Mouse (Mus musculus) frontal cortex, postnatal 25 days (tissue): ENCODE measurements around the gene Hbq1b.
A peak's percentile ranks its signal among the peaks of the same experiment; 100 is the strongest.

Experiments used
- DNase-seq, 2 experiments: peaks; one replicate each; pipeline ENCODE4 v3.0.0; 2022; ENCODE audit warnings: low spot score in 2 of 2

The Hbq1b gene

DNA sequence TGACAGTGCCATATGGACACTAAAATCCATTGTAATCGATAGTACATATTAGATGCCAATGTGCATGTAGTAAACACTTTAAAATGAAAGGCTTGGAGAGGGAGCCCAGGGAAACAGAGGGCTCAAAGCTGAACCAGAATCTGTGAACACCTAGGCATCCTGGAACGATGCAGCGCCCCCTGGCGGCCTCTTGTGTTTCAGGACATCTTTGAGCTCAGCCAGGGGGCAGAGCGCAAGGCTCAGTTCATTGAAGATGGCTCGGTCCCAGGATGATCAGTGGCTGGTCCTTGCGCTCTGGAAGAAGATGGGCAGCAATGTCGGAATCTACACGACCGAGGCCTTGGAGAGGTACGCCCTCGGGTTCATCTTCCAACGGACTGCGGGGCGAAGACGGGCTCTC, 13.1 kb downstream of the Hbq1b start, which contains the start of gene Hbq1a:
Gene Hbq1a (plus strand): TSS at position 205 of the 400 bp plus-strand sequence.
- DNase-seq = peak; percentile 50 to 54

DNA sequence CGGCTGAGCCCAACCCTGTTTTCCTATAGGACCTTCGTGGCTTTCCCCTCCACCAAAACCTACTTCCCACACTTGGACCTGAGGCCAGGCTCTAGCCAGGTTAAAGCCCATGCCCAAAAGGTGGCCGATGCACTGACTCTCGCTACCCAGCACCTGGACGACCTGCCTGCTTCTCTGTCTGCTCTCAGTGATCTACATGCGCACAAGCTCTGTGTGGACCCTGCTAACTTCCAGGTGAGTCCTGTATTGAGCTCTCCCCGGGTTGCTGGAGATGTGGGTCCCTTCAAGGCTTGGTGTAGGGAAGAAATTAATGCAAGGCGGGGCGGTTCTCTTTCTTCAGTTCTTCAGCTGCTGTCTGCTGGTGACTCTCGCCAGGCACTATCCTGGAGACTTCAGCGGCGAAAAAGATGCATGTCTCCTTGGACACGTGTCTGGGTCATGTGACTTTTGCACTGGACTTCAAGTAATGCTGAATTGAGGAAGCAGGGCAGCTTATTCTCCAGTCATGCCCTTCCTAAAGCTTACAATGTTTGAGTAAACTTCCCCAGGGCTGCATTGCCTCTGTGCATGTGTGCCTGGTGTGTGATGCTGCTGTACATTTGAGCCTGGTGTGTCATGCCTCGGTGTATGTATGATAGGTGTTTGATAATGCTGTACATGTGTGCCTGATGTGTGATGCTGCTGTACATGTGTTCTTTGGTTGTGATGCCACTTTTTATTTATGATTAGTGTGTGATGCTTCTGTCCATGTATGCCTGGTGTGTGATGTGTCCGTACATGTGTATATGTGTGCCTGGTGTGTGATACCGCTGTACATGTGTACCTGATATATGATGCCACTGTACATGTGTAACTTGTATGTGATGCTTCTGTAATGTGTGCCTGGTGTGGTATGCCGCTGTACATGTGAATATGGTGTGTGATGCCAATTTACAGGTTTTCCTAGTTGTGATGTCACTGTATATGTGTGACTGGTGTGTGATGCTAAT, 13.8 kb downstream of the Hbq1b start:
- no peak for DNase-seq

DNA sequence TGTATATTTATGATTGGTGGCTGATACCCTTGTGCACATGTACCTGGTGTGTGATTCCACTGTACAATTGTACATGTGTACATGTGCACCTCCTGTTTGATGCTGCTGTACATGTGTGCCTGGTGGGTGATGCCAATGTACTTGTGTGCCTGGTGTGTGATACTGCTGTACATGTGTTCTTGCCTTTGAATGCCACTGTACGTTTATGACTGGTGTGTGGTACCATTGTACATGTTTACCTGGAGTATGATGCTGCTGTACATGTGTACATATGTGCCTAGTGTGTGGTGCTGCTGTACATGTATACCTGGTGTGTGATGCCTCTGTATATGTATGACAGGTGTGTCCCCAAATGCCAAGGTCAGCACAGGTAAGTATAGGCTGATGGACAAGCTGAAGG, 14.7 kb downstream of the Hbq1b start:
- DNase-seq = no peak

DNA sequence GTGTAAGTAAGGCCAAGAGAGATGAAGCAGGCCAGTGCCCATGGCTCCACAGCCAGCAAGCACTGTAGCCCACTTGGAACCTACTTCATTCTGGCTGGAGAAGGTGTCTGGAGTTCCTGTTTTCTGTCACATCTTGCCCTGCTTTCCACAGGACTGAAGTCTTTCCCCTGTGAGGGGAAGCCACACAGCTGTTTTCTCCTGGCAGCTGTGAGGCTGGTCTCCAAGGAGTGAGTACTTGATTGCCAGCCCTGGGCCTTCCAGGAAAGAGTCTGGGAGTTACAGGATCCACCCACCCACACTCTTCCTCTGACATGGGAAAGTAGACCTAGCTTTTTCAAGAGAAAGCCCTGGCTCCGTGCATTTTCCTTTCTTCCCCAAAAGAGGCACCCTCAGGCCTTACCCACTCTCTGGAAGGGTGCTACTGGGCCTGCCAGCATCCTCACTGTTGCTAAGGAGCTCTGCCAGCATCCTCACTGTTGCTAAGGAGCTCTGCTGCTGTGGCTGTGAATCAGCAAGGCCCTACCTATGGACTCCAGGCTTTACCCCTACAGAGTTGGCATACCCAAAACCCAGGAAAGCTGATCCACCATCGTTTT, 16.2 kb downstream of the Hbq1b start:
- DNase-seq = peak in 1 of 2 experiments; percentile 19

DNA sequence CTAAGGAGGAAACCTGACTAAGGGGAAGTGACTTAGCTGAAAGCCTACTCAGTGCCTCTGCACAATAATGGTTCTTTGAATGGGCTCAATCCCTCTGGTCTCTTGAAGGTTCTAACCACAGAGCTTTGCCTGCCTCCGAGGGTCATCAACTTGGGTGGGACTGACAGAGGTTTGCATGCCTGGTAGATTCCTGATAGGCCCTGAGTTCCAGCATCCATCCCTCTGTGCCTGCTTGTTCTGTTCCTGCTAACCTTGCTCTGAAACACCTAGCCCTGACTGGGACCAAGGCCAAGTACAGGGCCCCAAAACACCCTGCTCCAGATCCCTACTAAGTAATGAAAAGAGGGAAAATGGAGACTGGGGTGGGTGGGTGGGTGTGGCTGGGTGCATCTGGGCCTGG, 16.7 kb downstream of the Hbq1b start:
- DNase-seq = no peak

DNA sequence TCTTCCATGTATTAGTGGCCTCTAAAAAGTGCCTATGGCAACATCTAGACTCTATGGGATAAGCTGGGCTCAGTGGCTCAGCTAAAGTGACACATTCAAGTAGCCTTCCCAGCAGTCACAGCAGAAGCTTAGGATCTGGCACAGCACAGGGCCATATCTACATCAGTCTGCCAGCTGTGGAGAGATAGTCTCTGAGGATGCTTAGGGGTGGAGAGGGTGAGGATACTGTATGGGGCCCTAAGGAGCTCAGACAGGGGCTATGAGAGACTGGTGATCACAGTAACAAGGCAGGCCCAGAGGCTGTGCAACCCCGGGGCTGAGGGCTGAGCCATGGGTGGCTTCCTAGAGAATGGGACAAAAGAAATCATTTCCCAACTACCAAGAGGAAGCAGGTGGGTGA, 20.2 kb downstream of the Hbq1b start:
- no peak for DNase-seq

DNA sequence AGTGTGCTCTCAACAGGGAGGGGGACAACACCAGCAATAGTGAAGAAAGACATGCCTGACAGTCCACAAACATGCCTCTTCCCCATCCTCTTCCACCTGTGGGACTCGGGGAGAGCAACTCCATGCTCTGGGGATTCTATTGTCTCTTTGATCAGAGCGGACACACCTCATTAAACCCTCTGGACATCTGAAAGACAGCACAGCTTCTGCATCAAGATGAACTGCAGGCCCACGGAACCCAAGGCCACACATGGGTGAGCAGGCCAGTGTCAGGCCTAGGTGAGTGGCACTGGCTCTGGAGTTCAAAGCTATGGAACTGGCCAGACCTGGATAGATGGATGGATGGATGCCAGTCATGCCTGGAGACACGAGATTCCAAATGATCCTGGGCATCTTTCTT, 22.7 kb downstream of the Hbq1b start:
- no peak for DNase-seq

DNA sequence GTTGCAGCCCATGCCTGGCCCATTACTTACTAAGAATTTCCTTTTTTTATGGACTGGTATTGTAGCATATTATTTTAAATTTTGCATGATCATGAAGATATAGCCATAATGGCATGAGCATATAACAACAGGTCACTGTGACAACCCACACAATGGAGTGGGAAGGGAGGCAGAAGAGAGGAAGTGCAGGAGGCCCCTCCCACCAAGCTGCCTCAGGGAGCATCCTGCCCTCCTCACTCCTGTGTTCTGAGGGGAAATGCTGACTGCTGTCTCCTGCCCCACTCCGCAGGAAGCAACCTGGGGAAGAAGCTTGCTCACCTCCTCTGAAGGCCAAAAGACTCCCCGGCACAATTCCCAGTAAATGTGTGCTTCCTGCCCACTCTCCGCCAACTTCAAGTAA, 23.2 kb downstream of the Hbq1b start:
- no peak for DNase-seq

DNA sequence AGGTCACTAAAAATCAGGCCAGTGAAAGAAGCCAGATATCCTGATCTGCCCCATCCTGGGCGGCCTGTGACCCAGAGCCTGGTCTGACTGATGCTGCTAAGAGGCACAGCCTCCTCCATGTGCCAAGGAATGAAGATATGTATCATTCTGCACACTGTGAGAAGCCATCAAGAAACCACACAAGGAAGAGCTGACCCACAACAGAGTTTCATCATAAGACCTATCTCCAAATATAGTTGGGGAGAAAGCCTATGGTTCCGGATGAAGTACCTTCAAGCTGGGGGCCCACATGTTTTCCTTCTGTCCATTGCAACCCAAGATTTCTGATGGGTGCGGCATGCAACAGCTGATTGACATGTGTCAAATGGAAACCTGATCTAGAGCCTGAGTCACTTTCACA, 29.2 kb downstream of the Hbq1b start:
- no peak for DNase-seq

DNA sequence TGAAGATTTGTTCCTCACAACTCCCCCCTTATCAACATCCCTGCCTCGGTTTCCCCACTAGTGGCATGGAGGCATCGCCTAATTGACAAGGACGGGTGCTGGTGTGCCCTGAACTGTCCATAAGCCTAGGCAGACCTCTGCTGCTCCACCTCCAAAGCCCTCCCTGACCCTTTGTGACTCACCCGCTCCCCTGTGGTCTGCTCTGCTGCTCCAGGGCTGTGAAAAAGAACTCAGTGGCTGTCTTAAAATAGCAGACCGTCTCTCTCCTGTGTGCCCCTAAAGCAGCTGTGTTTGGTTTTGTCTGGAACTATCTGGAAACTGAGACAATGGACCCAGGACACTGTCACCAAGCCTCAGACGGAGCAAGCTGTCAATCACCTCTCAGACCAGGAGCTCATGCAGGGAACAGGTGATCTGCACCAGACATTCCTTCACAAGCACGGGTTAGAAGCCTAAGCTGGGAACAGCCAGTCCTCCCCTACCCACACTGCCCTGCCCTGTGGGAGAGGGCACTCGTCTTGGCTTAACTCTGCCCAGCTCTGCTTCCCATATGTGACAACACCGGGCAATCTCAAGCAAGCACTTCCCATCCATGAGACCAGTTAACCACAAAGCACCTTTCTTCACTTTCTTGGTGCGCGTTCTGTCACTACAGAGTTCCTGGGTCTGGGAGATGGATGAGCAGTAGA, 33.9 kb downstream of the Hbq1b start:
- no peak for DNase-seq

DNA sequence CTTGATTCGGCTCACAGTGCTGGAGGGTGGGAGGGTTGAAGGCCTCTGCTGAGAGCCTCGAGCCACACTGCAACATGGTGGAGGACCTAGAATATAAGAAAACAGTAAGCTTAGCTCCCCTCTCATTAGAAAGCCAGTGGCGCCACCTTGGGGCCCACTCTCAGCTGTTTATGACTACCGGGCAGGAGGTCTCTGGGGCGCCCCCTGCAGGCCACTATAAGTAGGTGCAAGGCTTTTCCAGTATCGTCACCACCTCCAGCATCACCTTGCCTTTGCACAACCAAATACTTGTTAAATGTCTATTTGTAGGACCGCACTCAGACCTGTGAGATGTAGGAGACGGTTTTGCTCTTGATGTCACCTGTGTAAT, 34.4 kb downstream of the Hbq1b start:
- peak; percentile 39 to 46 for DNase-seq

DNA sequence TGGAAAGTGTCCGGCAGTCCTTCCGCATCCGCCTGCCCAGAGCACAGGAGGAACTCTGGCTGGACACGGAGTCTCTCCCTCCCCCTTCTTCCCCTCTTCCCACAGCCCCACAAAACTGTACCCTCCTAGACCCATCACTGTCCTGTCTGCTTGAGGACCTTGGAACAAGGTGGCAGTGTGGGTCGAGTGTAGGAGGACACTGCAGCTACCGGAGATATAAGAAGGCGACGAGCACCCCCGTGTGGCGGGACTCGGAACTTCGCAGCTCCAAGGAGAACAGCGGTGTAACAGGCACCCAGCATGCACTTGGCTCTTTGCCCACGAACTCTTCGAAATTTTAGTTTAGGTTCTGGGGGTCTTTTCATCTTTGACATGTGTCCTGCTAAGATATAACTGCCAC, 37.8 kb downstream of the Hbq1b start:
- DNase-seq = peak; percentile 85 to 88

DNA sequence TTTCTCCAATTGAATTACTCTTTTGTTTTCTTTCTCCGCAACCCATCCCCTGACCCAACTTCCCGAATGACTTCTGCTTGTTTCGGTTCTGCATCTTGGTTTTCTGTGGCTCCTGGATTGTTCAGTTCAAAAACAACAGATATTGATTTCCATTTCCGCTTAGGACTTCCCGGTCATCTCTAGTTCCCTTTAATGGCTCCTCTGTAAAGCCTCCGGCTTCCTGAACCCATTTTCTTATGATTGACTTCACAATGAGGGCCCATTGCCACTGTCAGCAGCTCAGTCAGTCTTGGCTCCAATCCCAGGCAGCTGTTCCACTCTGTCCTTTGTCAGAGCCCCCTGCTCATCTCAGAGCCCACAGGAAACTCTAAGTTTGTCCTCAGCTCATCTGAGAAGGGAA, 44.3 kb downstream of the Hbq1b start:
- DNase-seq = no peak

DNA sequence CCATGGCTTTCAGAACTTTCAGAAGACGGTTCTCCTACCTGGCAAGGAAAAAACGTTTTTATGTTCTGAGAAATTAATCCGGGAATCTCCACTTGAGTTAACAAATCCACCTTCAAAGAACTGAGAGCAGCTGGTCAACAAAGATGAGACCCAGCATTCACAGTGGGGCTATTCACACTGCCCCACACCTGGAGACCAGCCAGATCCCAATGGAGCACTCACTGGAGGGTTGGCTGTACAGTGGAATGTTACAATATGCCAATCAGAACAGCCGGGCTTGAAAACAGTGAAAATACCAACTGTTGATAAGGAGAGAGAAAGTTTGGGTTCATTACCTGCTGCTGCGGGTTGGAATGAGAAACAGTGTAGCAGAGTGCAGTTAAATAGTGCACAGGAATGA, 45.1 kb downstream of the Hbq1b start:
- no peak for DNase-seq

DNA sequence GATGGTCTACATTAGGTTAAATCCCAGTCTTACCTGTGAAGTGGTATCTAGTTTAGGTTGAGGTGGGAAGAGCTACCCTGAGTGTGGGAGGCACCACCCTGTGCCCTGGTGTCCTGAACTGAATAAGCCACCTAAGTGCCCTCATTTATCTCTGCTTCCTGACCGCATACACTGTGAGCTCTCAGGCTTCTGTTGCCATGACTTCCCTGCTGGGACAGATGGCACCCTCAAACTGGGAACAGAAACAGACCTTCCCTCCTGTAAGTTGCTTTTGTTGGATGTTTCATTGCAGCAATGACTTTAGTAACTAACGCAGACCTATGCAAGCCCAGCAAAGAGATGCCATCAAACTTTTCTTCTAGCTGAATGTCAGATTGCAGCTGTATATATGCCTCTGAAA, 46.5 kb downstream of the Hbq1b start:
- no peak for DNase-seq

DNA sequence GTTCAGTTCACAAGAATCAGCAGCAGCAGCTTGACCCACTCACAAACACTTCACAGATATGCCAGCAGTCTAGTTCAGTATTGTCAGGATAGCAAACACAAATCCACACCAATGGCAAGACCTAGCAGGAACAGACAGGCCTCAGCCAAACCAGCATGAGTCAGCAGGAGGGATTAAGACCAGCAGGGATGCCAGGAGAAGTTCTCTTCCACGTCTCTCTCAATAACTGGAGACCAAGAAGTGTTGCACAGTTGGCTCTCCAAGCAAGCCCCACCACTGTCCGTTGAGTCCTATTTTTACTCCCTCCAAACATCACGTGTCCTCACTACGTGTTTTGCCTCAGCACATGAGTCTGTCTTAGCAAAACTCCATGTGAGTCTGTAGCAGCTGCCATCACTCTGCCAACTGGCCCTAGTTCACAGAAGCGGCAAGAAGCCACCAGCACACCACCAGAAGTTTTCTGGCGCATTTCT, 49.7 kb downstream of the Hbq1b start:
- no peak for DNase-seq
